Mouse (Mus musculus) intestine, embryonic 15.5 days (tissue): ENCODE measurements around the gene Tbc1d10b. TPM values are rescaled to one million over a fixed set of nuclear protein-coding genes. Genes with fewer than 3 reads are reported as not detected.
A peak's percentile ranks its signal among the peaks of the same experiment; 100 is the strongest.
"Not testable (repeated sequence)": the region's sequence is repeated elsewhere in the genome, so short reads cannot be mapped to it uniquely, and the experiment has no call there.

ENCODE experiments used
- ATAC-seq: fragments of 200-750 bp; cut with Nextera tagmentation; 2 replicates; pipeline ENCODE4 v1.8.0; 2017; ENCODE audit warnings: moderate TSS enrichment, moderate library complexity
- H3K27ac ChIP-seq: fragments of 300-500 bp; sonication (generic); 2 replicates; pipeline ENCODE4 v1.5.1; 2015; ENCODE audit warnings: mild to moderate bottlenecking, inconsistent platforms
- H3K27me3 ChIP-seq: fragments of 300-500 bp; sonication (generic); replicated peaks from 2 replicates; pipeline ENCODE4 v1.6.1; 2015; ENCODE audit warnings: inconsistent platforms
- H3K36me3 ChIP-seq: fragments of 300-500 bp; sonication (generic); 2 replicates; pipeline ENCODE4 v1.6.1; 2015; ENCODE audit warnings: inconsistent platforms
- H3K4me1 ChIP-seq: fragments of 300-500 bp; sonication (generic); replicated peaks from 2 replicates; pipeline ENCODE4 v1.6.1; 2015; ENCODE audit warnings: inconsistent platforms
- H3K4me2 ChIP-seq: fragments of 300-500 bp; sonication (generic); replicated peaks from 2 replicates; pipeline ENCODE4 v1.6.1; 2015; ENCODE audit warnings: mild to moderate bottlenecking, inconsistent platforms
- H3K4me3 ChIP-seq: fragments of 300-500 bp; sonication (generic); replicated peaks from 2 replicates; pipeline ENCODE4 v1.5.1; 2015; ENCODE audit warnings: inconsistent platforms
- H3K9ac ChIP-seq: fragments of 300-500 bp; sonication (generic); 2 replicates; pipeline ENCODE4 v1.6.1; 2015; ENCODE audit warnings: inconsistent platforms
- H3K9me3 ChIP-seq: fragments of 300-500 bp; sonication (generic); 2 replicates; pipeline ENCODE4 v1.6.1; 2016; ENCODE audit warnings: inconsistent platforms
- WGBS: fragments of 180-500 bp; shearing (Covaris S2); methylation state at CpG from one replicate; pipeline ENCODE4 v1.1.7; 2015; 5-methylcytosine and 5-hydroxymethylcytosine counted together
- polyA plus RNA-seq: library from polyadenylated mRNA; unstranded; fragments of >200 nt; fragmentation: Nextera tagmentation; extraction: Ambion mirVana; gene quantifications from 2 replicates; pipeline ENCODE4 v1.2.1, GENCODE M21; 2015

Gene Tbc1d10b
- polyA plus RNA-seq, 1 experiment from 2014 or later: 23.2 TPM

GRCm38 (mm10) chr7:127192989-127193388, 15.3 kb downstream of the Tbc1d10b start:
- peaks cover 20% of the 10 kb centered on the region for H3K4me1 ChIP-seq
- no peak overlapping the region for H3K27ac ChIP-seq
- H3K9ac ChIP-seq: no peak overlapping the region
- no peak overlapping the region for H3K4me3 ChIP-seq
- no peaks in the 10 kb centered on the region for H3K27me3 ChIP-seq
- no peaks in the 10 kb centered on the region for H3K9me3 ChIP-seq
- WGBS: 91% methylated on average over 5 of the region's 5 CpGs
- no peak for ATAC-seq
- H3K36me3 ChIP-seq: peaks cover 15% of the 10 kb centered on the region; the same call in 1 of the 2 replicates
- no peak overlapping the region for H3K4me2 ChIP-seq

- H3K36me3 ChIP-seq: peaks cover 12% of the 10 kb centered on the region; the same call in 1 of the 2 replicates
- H3K27me3 ChIP-seq: no peaks in the 10 kb centered on the region
- H3K27ac ChIP-seq: no peak overlapping the region
- H3K4me2 ChIP-seq: no peak overlapping the region
- no peak for ATAC-seq
- H3K4me1 ChIP-seq: peaks cover 11% of the 10 kb centered on the region
- H3K4me3 ChIP-seq: no peak overlapping the region
- 80% methylated on average over 6 of the region's 6 CpGs for WGBS
- H3K9me3 ChIP-seq: no peaks in the 10 kb centered on the region
- H3K9ac ChIP-seq: no peak overlapping the region
Observed at GRCm38 (mm10) chr7:127190672-127191071, 17.6 kb downstream of the Tbc1d10b start.

- ATAC-seq: no peak
- Histone ChIP-seq H3K27ac (no peak overlapping the region), H3K4me1 (no peaks in the 10 kb centered on the region), H3K36me3 (peaks cover 12% of the 10 kb centered on the region; the same call in 1 of the 2 replicates), H3K27me3 (no peaks in the 10 kb centered on the region), H3K9me3 (no peaks in the 10 kb centered on the region), H3K9ac (no peak overlapping the region), H3K4me2 (no peak overlapping the region), H3K4me3 (no peak overlapping the region)
- 84% methylated on average over 17 of the region's 17 CpGs for WGBS
Observed at GRCm38 (mm10) chr7:127188305-127189276, 19.7 kb downstream of the Tbc1d10b start.

DNA sequence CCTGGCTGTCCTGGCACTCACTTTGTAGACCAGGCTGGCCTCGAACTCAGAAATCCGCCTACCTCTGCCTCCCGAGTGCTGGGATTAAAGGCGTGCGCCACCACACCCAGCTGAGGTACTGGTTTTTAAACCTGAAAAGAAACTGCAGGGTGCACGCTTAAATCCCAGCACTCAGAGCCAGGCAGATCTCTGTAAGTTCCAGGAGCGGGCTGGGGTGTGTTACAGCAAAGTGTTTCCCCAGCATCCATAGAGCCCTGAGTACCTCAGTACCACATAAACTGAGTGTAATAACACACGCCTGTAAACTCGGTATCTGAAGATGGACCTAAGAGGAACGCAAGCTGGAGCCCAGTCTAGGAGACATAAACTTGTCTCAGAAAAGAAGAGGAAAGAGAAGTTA, 20.9 kb downstream of the Tbc1d10b start:
- no peaks in the 10 kb centered on the region for H3K27me3 ChIP-seq
- 72% methylated on average over 10 of the region's 10 CpGs for WGBS
- no peak for ATAC-seq
- no peaks in the 10 kb centered on the region for H3K9me3 ChIP-seq
- no peak overlapping the region for H3K4me2 ChIP-seq
- no peak overlapping the region for H3K9ac ChIP-seq
- H3K4me3 ChIP-seq: no peak overlapping the region
- H3K27ac ChIP-seq: no peak overlapping the region
- H3K4me1 ChIP-seq: no peaks in the 10 kb centered on the region
- H3K36me3 ChIP-seq: 0 out of 2 replicates have a peak, but pooled peaks cover 5% of the 10 kb centered on the region

GRCm38 (mm10) chr7:127185601-127186000, 22.7 kb downstream of the Tbc1d10b start:
- Histone ChIP-seq H3K27ac (no peak overlapping the region), H3K27me3 (no peaks in the 10 kb centered on the region), H3K36me3 (0 out of 2 replicates have a peak, but pooled peaks cover under 1% of the 10 kb centered on the region), H3K9me3 (no peaks in the 10 kb centered on the region), H3K4me3 (no peak overlapping the region), H3K9ac (no peak overlapping the region), H3K4me2 (no peak overlapping the region), H3K4me1 (no peaks in the 10 kb centered on the region)
- ATAC-seq: no peak
- 65% methylated on average over 3 of the region's 3 CpGs for WGBS

DNA sequence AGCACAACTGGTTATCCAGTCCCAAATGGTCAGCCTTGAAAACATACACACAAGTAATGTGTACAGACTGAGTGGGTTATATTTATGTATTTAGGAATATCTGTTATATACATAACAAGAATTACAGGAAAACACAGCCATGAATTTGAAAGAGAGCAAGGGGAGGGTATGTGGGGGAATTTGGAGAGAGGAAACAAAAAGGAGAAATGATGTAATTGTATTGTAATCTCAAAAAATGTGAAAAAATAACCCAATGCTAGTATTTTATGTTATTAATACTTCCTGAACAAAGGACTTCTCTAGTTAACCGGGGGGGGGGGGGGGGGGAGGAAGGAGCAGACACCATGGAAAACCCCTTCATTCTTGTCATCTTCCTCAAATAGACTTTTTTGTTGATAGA, 23.5 kb downstream of the Tbc1d10b start:
- H3K4me2 ChIP-seq: no peak overlapping the region
- ATAC-seq: no peak
- no peak overlapping the region for H3K9ac ChIP-seq
- no peak overlapping the region for H3K27ac ChIP-seq
- H3K9me3 ChIP-seq: no peaks in the 10 kb centered on the region
- no peak overlapping the region for H3K4me3 ChIP-seq
- H3K27me3 ChIP-seq: no peaks in the 10 kb centered on the region
- no peaks in the 10 kb centered on the region for H3K4me1 ChIP-seq
- WGBS: 57% methylated on average over 1 of the region's 1 CpGs
- no peaks in the 10 kb centered on the region for H3K36me3 ChIP-seq

DNA sequence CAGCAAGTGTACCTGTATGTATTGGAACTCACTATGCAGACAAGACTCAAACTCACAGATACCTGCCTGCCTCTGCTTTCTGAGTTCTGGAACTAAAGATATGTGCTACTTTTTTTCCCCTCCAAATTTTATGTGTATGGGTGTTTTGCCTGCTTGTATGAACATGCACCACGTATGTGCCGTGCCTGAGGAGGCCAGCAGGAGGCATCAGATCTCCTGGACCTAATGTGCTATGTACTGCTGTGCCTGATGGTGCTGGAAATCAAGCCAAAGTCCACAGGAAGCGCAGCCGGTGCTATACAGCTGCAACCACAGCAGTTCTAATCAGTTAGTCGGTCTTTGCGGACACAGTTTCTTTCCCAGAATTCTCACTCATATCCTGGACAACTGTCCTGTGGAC, 24.4 kb downstream of the Tbc1d10b start:
- ATAC-seq: 0 out of 2 replicates have a peak, but pooled peaks have one; percentile 74
- H3K27ac ChIP-seq: no peak overlapping the region
- WGBS: 69% methylated on average over 6 of the region's 6 CpGs
- no peaks in the 10 kb centered on the region for H3K9me3 ChIP-seq
- no peaks in the 10 kb centered on the region for H3K27me3 ChIP-seq
- H3K9ac ChIP-seq: no peak overlapping the region
- H3K4me1 ChIP-seq: no peaks in the 10 kb centered on the region
- no peak overlapping the region for H3K4me3 ChIP-seq
- H3K36me3 ChIP-seq: no peaks in the 10 kb centered on the region
- H3K4me2 ChIP-seq: no peak overlapping the region

DNA sequence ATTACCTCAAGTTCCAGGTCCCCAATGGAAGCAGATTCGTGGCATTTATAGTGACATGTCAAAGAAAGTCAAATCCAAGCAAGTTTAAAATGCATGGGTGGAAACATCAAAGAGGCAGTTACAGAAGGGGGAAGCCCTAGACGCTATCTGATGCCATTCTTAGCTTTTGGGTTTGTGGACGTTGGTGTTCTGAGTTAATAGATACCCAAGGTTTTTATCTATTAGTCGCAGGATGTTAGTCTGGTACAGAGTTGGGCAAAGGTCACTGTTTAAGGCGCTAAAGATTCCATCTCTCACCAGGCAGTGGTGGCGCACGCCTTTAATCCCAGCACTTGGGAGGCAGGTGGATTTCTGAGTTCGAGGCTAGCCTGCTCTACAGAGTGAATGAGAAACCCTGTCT, 24.9 kb downstream of the Tbc1d10b start:
- ATAC-seq: peak; percentile 76; the same call in 1 of the 2 replicates
- Histone ChIP-seq H3K27ac (no peak overlapping the region), H3K36me3 (no peaks in the 10 kb centered on the region), H3K9me3 (no peaks in the 10 kb centered on the region), H3K9ac (no peak overlapping the region), H3K4me1 (no peaks in the 10 kb centered on the region), H3K27me3 (no peaks in the 10 kb centered on the region), H3K4me2 (no peak overlapping the region), H3K4me3 (no peak overlapping the region)
- WGBS: 60% methylated on average over 8 of the region's 8 CpGs

GRCm38 (mm10) chr7:127181724-127182123, 26.5 kb downstream of the Tbc1d10b start:
- 39% methylated on average over 3 of the region's 3 CpGs for WGBS
- not testable (repeated sequence) for H3K4me1 ChIP-seq, H3K27me3 ChIP-seq, H3K4me3 ChIP-seq, H3K27ac ChIP-seq, ATAC-seq, H3K9ac ChIP-seq, H3K9me3 ChIP-seq, H3K4me2 ChIP-seq, H3K36me3 ChIP-seq

- Histone ChIP-seq H3K27ac (no peak overlapping the region), H3K4me2 (no peak overlapping the region), H3K9ac (no peak overlapping the region), H3K4me1 (no peaks in the 10 kb centered on the region), H3K36me3 (no peaks in the 10 kb centered on the region), H3K27me3 (no peaks in the 10 kb centered on the region), H3K9me3 (no peaks in the 10 kb centered on the region), H3K4me3 (no peak overlapping the region)
- WGBS: 64% methylated on average over 2 of the region's 2 CpGs
- no peak for ATAC-seq
Observed at GRCm38 (mm10) chr7:127180783-127181182, 27.5 kb downstream of the Tbc1d10b start.

GRCm38 (mm10) chr7:127176937-127177336, 31.3 kb downstream of the Tbc1d10b start:
- Histone ChIP-seq H3K9me3 (no peaks in the 10 kb centered on the region), H3K4me3 (no peak overlapping the region), H3K27ac (no peak overlapping the region), H3K4me2 (no peak overlapping the region), H3K36me3 (no peaks in the 10 kb centered on the region), H3K4me1 (no peaks in the 10 kb centered on the region), H3K9ac (no peak overlapping the region), H3K27me3 (no peaks in the 10 kb centered on the region)
- WGBS: 70% methylated on average over 4 of the region's 4 CpGs
- ATAC-seq: no peak

GRCm38 (mm10) chr7:127166501-127166900, 41.8 kb downstream of the Tbc1d10b start:
- 85% methylated on average over 5 of the region's 5 CpGs for WGBS
- no peak for ATAC-seq
- H3K4me3 ChIP-seq: no peak overlapping the region

More at GRCm38 (mm10) chr7:127166501-127166900, 41.8 kb downstream of the Tbc1d10b start:
- Histone ChIP-seq H3K27ac (no peak overlapping the region), H3K27me3 (no peaks in the 10 kb centered on the region), H3K4me2 (no peak overlapping the region), H3K36me3 (no peaks in the 10 kb centered on the region), H3K9me3 (no peaks in the 10 kb centered on the region), H3K9ac (no peak overlapping the region), H3K4me1 (no peaks in the 10 kb centered on the region)
